Mouse (Mus musculus) hindbrain, embryonic 12.5 days (tissue): ENCODE data around the gene Tenm2. TPM values are rescaled to one million over a fixed set of nuclear protein-coding genes. Genes with fewer than 3 reads are reported as not detected.

ENCODE experiments used
- ATAC-seq: fragments of 200-750 bp; cut with Nextera tagmentation; 2 replicates; pipeline ENCODE4 v1.8.0; 2017; ENCODE audit warnings: moderate TSS enrichment; ENCODE audit not compliant: low FRiP score
- H3K27ac ChIP-seq: fragments of 300-500 bp; sonication (generic); 2 replicates; pipeline ENCODE4 v1.5.1; 2016; ENCODE audit warnings: mild to moderate bottlenecking
- H3K27me3 ChIP-seq: fragments of 300-500 bp; sonication (generic); 2 replicates; pipeline ENCODE4 v1.6.1; 2016; ENCODE audit warnings: mild to moderate bottlenecking
- H3K36me3 ChIP-seq: fragments of 300-500 bp; sonication (generic); 2 replicates; pipeline ENCODE4 v1.6.1; 2016; ENCODE audit warnings: mild to moderate bottlenecking
- H3K4me1 ChIP-seq: fragments of 300-500 bp; sonication (generic); 2 replicates; pipeline ENCODE4 v1.6.1; 2016
- H3K4me2 ChIP-seq: fragments of 300-500 bp; sonication (generic); replicated peaks from 2 replicates; pipeline ENCODE4 v1.6.1; 2016; ENCODE audit warnings: mild to moderate bottlenecking
- H3K4me3 ChIP-seq: fragments of 300-500 bp; sonication (generic); 2 replicates; pipeline ENCODE4 v1.5.1; 2016; ENCODE audit warnings: mild to moderate bottlenecking
- H3K9ac ChIP-seq: fragments of 300-500 bp; sonication (generic); 2 replicates; pipeline ENCODE4 v1.6.1; 2016; ENCODE audit warnings: mild to moderate bottlenecking, moderate library complexity
- H3K9me3 ChIP-seq: fragments of 300-500 bp; sonication (generic); replicated peaks from 2 replicates; pipeline ENCODE4 v1.6.1; 2016; ENCODE audit warnings: mild to moderate bottlenecking
- WGBS: fragments of 180-500 bp; shearing (Covaris S2); methylation state at CpG from one replicate; pipeline ENCODE4 v1.1.7; 2016; 5-methylcytosine and 5-hydroxymethylcytosine counted together
- polyA plus RNA-seq: library from polyadenylated mRNA; unstranded; fragments of >200 nt; fragmentation: Nextera tagmentation; extraction: Ambion mirVana; gene quantifications from 2 replicates; pipeline ENCODE4 v1.2.1, GENCODE M21; 2016

The Tenm2 gene
- polyA plus RNA-seq, 1 experiment from 2014 or later = 16.6 TPM

DNA sequence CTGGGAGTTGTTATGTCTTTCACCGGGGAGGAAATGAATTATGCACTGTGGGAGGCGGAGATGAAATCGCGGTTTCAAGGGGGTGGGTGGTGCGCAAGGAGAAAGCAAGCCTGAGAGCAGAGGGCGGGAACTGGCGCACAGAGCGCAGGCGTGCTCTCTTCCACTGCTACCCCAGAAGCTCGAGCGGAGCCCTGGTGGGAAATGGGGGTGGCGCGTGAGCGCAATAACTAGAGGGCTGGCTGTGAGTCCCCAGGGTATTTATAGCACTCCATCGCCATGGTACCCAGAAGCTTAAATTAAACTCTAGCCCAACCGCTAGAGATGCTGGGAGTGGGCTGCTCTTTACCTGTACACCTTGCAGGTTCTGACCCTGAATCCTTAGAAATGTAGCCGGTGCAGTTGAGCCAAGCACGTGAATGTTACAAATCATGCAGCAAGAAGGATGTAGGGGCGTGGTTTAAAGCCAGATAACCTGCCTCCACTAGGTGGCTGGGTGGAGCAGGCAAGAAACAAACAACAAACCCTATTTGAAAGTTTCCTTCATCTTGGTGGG lies 1249.8 kb downstream of the Tenm2 start:
- Histone ChIP-seq H3K27me3 (peaks cover 18% of the 10 kb centered on the region), H3K9me3 (no peaks in the 10 kb centered on the region), H3K4me2 (peak overlapping the region; percentile 44), H3K4me3 (peak overlapping the region; percentile 11), H3K27ac (0 out of 2 replicates have a peak overlapping the region, but pooled peaks have one; percentile 46), H3K36me3 (no peaks in the 10 kb centered on the region), H3K4me1 (peaks cover 5% of the 10 kb centered on the region; the same call in 1 of the 2 replicates), H3K9ac (peak overlapping the region; percentile 0; the same call in 1 of the 2 replicates)
- ATAC-seq = peak; percentile 75
- WGBS = 1% methylated on average over 19 of the region's 19 CpGs

DNA sequence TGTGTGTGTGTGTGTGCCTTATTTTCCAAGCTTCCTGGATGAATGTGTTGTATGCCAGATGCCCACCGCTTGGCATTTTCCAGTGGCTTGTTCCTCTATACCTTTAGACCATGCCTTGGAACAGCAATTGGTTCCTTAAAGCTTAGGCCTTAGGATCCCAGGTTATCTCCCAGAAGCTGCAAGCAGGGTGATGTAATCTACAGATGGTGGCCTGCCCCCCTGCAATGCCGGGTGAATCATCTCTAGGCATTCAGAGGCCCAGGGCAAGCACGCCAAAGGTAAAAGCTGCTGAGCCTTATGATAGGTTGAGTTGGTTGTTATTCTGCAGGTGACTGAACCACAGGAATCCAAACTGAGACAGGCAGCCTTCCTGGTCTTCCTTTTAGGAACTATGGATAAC lies 1253.0 kb downstream of the Tenm2 start:
- Histone ChIP-seq H3K27me3 (peaks cover 32% of the 10 kb centered on the region), H3K9ac (no peak overlapping the region)
- WGBS = 90% methylated on average over 3 of the region's 3 CpGs

DNA sequence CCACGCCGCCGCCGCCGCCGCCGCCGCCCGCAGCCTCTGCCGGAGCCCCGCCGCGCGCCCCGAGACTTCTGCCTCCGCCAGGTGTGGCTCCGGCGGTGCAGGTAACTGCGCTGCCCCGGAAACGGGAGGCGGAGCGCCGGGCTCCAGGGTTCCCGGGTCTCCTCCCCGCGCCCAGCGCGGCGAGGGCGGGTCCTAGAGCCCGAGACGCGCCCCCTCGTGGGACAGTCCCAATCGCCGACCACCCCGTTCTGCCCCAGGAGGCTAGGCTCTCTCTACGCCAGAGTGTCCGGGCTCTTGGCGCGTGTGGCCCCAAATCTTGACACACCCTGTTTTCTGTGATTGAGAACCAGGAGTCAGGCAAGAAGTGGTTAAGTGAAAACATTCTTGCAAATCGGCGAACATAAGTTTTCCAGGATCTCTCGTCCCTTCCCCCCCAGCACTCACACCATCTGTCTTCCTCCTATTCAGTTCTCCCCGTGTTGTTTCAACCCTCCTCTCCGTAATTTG lies 1255.3 kb downstream of the Tenm2 start, which contains the start of gene Wwc1:
Wwc1 (minus strand) TSS at position 117 of the 507 bp plus-strand sequence.
- Histone ChIP-seq H3K4me2 (peak within 1 kb of the TSS; percentile 89), H3K9me3 (no peaks in the 10 kb centered on the region), H3K9ac (peak within 1 kb of the TSS; percentile 91), H3K4me3 (peak within 1 kb of the TSS; percentile 86), H3K27me3 (peaks cover 32% of the 10 kb centered on the region), H3K27ac (peak within 1 kb of the TSS; percentile 66; the same call in 1 of the 2 replicates), H3K36me3 (no peaks in the 10 kb centered on the region), H3K4me1 (peaks cover 40% of the 10 kb centered on the region)
- ATAC-seq = peak; percentile 60
- WGBS = under 1% methylated on average over 38 of the region's 47 CpGs

More for the DNA sequence above, 1253.0 kb downstream of the Tenm2 start:
- Histone ChIP-seq H3K4me2 (no peak overlapping the region), H3K36me3 (no peaks in the 10 kb centered on the region), H3K4me1 (peaks cover 28% of the 10 kb centered on the region), H3K27ac (no peak overlapping the region), H3K9me3 (no peaks in the 10 kb centered on the region), H3K4me3 (no peak overlapping the region)
- no peak for ATAC-seq

DNA sequence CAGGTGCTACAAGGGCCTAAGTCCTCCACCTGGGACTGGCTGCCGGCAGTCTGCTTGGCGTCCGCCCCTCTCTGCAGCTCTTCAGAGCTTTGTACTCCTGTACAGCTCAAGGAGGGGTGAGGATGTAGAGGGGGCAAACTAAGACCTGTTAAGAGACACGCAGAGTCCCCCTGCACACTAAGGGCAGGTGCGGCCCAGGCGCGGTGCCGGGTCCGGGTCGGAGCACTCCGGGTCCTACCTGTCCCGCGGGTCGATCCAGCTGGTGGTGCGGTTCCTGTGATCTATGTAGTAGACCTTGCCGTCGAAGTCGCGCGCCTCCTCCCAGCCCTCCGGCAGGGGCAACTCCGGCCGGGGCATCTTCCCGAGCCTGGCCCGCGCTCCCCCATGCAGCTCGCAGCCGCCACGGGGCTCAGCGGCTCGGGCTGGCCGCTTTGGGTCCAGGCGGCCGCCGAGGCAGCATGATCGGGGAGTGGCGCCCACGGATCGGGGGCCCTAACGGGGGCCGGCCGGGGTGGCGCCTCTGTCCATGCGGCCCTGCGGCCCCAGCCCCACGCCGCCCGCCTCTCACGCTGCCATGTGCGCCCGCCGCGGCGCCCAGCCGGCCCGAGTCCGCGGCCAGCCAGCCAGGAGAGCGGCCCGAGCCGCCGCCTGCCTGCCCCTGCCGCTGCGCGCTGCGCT lies 1255.9 kb downstream of the Tenm2 start:
- Histone ChIP-seq H3K4me3 (peak overlapping the region; percentile 86), H3K9ac (peak overlapping the region; percentile 91), H3K4me1 (peaks cover 40% of the 10 kb centered on the region), H3K9me3 (no peaks in the 10 kb centered on the region), H3K27me3 (peaks cover 30% of the 10 kb centered on the region), H3K4me2 (peak overlapping the region; percentile 89), H3K36me3 (no peaks in the 10 kb centered on the region), H3K27ac (peak overlapping the region; percentile 66; the same call in 1 of the 2 replicates)
- 1% methylated on average over 42 of the region's 66 CpGs for WGBS
- ATAC-seq = peak; percentile 53

- peak overlapping the region; percentile 86 for H3K4me3 ChIP-seq
- ATAC-seq = no peak
- H3K4me2 ChIP-seq = peak overlapping the region; percentile 89
- no peaks in the 10 kb centered on the region for H3K36me3 ChIP-seq
- no peak overlapping the region for H3K27ac ChIP-seq
- 0% methylated on average over 11 of the region's 12 CpGs for WGBS
- peaks cover 42% of the 10 kb centered on the region for H3K4me1 ChIP-seq
- peak overlapping the region; percentile 91 for H3K9ac ChIP-seq
- peaks cover 28% of the 10 kb centered on the region for H3K27me3 ChIP-seq
- no peaks in the 10 kb centered on the region for H3K9me3 ChIP-seq
Measured at GRCm38 (mm10) chr11:35979266-35979732, 1256.5 kb downstream of the Tenm2 start.

- ATAC-seq = no peak
- H3K36me3 ChIP-seq = no peaks in the 10 kb centered on the region
- WGBS = 78% methylated on average over 3 of the region's 3 CpGs
- peaks cover 24% of the 10 kb centered on the region for H3K27me3 ChIP-seq
- no peak overlapping the region for H3K9ac ChIP-seq
- peak overlapping the region; percentile 86; the same call in 1 of the 2 replicates for H3K4me3 ChIP-seq
- peak overlapping the region; percentile 89 for H3K4me2 ChIP-seq
- H3K27ac ChIP-seq = no peak overlapping the region
- H3K4me1 ChIP-seq = peaks cover 56% of the 10 kb centered on the region
- no peaks in the 10 kb centered on the region for H3K9me3 ChIP-seq
Measured at GRCm38 (mm10) chr11:35977796-35978195, 1258.0 kb downstream of the Tenm2 start.

DNA sequence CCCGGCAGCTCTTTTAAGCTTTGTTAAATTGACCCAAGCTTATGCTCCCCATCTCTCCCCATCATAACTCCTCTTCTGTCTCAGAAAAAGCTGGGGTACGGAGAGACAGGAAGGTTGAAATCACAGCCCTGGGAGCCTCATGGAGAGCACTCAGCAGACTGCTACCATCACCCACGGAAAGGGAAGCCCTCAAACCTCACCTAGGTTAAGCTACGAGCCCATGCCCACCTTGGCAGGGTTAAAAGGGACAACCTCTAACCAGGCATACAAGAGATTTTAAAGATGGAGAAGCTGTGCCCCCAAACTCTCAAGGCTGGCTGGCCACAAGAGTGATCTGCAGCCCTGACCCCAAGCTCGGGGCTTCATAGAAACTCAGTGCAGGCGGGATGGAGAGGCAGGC lies 1258.7 kb downstream of the Tenm2 start:
- Histone ChIP-seq H3K4me3 (no peak overlapping the region), H3K27me3 (peaks cover 22% of the 10 kb centered on the region), H3K4me1 (peaks cover 63% of the 10 kb centered on the region), H3K27ac (peak overlapping the region; percentile 8; the same call in 1 of the 2 replicates), H3K9ac (peak overlapping the region; percentile 6; the same call in 1 of the 2 replicates), H3K36me3 (no peaks in the 10 kb centered on the region), H3K4me2 (peak overlapping the region; percentile 89), H3K9me3 (no peaks in the 10 kb centered on the region)
- ATAC-seq = no peak
- WGBS = 46% methylated on average over 6 of the region's 6 CpGs

GRCm38 (mm10) chr11:35976482-35976881 lies 1259.3 kb downstream of the Tenm2 start:
- H3K36me3 ChIP-seq = no peaks in the 10 kb centered on the region
- H3K9me3 ChIP-seq = no peaks in the 10 kb centered on the region
- 19% methylated on average over 6 of the region's 6 CpGs for WGBS
- peak; percentile 41 for ATAC-seq
- H3K4me2 ChIP-seq = peak overlapping the region; percentile 23; the same call in 1 of the 2 replicates
- H3K9ac ChIP-seq = no peak overlapping the region
- H3K27me3 ChIP-seq = peaks cover 16% of the 10 kb centered on the region
- H3K4me3 ChIP-seq = no peak overlapping the region
- peak overlapping the region; percentile 52; the same call in 1 of the 2 replicates for H3K27ac ChIP-seq
- H3K4me1 ChIP-seq = peaks cover 66% of the 10 kb centered on the region

DNA sequence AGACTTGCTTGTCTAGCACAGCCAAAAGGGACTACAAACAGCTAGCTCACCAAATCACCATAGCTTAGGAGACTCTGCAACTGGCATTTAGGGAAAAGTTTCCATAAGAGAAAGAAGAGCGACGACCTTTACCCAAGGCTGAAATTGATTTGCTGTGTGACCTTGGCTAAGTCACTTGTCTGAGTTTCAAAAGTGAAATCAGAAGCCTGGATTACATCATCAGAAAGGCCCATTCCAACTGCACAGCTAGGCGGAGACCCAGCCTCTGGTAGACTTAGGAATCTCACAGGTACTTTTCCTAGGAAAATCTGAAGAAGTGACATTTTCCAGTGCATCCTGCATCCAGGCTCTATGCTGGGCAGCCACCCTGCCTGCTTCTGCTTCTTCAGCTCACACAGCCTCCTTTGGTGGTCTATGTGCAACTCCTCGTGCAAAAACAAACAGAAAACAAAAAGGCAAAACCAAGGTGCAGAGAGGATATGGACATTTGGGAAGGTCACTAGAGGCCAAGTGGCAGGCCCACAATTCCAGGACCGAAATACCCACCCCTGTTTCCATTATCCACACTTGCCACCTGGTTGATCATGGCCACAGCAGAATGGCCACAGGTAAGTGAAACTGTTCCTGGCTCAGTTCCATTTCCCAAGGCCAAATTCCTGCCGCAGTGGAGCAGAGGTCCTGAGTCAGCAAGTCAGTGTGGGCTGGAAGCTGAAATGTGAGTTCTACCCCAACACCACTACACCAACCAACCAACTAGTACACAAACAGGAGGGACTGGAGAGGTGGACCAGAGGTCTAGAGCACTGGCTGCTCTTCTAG lies 1260.9 kb downstream of the Tenm2 start:
- Histone ChIP-seq H3K36me3 (no peaks in the 10 kb centered on the region), H3K4me2 (no peak overlapping the region), H3K4me1 (peaks cover 63% of the 10 kb centered on the region), H3K9ac (no peak overlapping the region), H3K27me3 (peaks cover 14% of the 10 kb centered on the region; the same call in 1 of the 2 replicates), H3K4me3 (no peak overlapping the region), H3K27ac (no peak overlapping the region), H3K9me3 (no peaks in the 10 kb centered on the region)
- no peak for ATAC-seq
- WGBS = 79% methylated on average over 6 of the region's 6 CpGs

DNA sequence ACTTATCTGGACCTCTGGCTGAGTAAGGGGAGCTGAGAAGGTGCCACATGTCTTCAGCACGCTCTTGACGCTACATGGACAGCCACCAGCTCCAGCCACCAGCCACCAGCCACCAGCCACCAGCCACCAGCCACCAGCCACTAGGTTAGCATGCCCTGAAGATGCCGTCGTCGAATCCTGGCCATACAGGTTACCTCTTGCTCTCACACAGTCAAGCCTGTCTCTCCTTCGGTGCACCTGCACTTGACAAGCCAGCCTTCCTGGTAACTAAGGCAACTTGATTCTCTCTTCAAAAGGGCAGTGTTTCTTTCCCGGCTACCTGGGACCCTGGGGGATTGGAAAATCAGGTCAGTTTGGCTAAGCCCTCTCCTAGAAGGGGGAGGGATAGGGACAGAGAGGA lies 1262.6 kb downstream of the Tenm2 start:
- ATAC-seq = no peak
- 36% methylated on average over 7 of the region's 7 CpGs for WGBS
- peaks cover 47% of the 10 kb centered on the region for H3K4me1 ChIP-seq
- 0 out of 2 replicates have a peak overlapping the region, but pooled peaks have one; percentile 20 for H3K9ac ChIP-seq
- peak overlapping the region; percentile 44 for H3K27ac ChIP-seq
- H3K4me3 ChIP-seq = no peak overlapping the region
- H3K36me3 ChIP-seq = no peaks in the 10 kb centered on the region
- no peak overlapping the region for H3K4me2 ChIP-seq
- H3K27me3 ChIP-seq = peaks cover 4% of the 10 kb centered on the region; the same call in 1 of the 2 replicates
- no peaks in the 10 kb centered on the region for H3K9me3 ChIP-seq

GRCm38 (mm10) chr11:35972270-35972931 lies 1263.4 kb downstream of the Tenm2 start:
- no peaks in the 10 kb centered on the region for H3K36me3 ChIP-seq
- 2% methylated on average over 6 of the region's 6 CpGs for WGBS
- H3K9me3 ChIP-seq = no peaks in the 10 kb centered on the region
- H3K4me2 ChIP-seq = peak overlapping the region; percentile 24
- no peak overlapping the region for H3K4me3 ChIP-seq
- H3K9ac ChIP-seq = no peak overlapping the region
- ATAC-seq = peak; percentile 64
- no peaks in the 10 kb centered on the region for H3K27me3 ChIP-seq
- H3K4me1 ChIP-seq = peaks cover 42% of the 10 kb centered on the region
- peak overlapping the region; percentile 44 for H3K27ac ChIP-seq
